Mouse (Mus musculus): ENCODE data around the gene Trim34b. TPM values are rescaled to one million over a fixed set of nuclear protein-coding genes. Genes with fewer than 3 reads are reported as not detected.

Gene Trim34b
- polyA plus RNA-seq, 1 experiment from 2014 or later, result not detected

GRCm38 (mm10) chr7:104366339-104366738 is 37.1 kb downstream of the Trim34b start:
- H3K27ac ChIP-seq, result no peak overlapping the region
- no peak overlapping the region for H3K4me3 ChIP-seq
- H3K9me3 ChIP-seq, result no peaks in the 10 kb centered on the region
- no peak for DNase-seq (ENCODE audit: extremely low spot score, low spot score)
- H3K36me3 ChIP-seq (replicated peaks), result no peaks in the 10 kb centered on the region
- H3K4me1 ChIP-seq, result no peaks in the 10 kb centered on the region
- H3K27me3 ChIP-seq (ENCODE audit: poor library complexity, severe bottlenecking), result no peaks in the 10 kb centered on the region

- 66% methylated on average over 1 of the region's 1 CpGs for WGBS
- no peaks in the 10 kb centered on the region for H3K9me3 ChIP-seq
- DNase-seq (ENCODE audit: extremely low spot score, low spot score), result no peak
- H3K36me3 ChIP-seq (replicated peaks), result no peaks in the 10 kb centered on the region
- H3K27ac ChIP-seq, result no peak within 1 kb of the TSS
- H3K27me3 ChIP-seq (ENCODE audit: poor library complexity, severe bottlenecking), result no peaks in the 10 kb centered on the region
- H3K4me3 ChIP-seq, result no peak within 1 kb of the TSS
- H3K4me1 ChIP-seq, result no peaks in the 10 kb centered on the region
These were observed 40.6 kb downstream of the Trim34b start, which contains the start of gene Trim30b for GRCm38 (mm10) chr7:104369736-104370414. TSS of gene Trim30b (minus strand) at chr7:104369884.

Other genes with a start within 250 kb of the Trim34b start
- not detected in 2 replicates for gene Olfr645, start 244.0 kb upstream of the Trim34b start, polyA plus RNA-seq (2016; fragmentation: Nextera tagmentation; extraction: Ambion mirVana)
- not detected in 2 replicates for gene Olfr646, start 224.6 kb upstream of the Trim34b start, polyA plus RNA-seq (2016; fragmentation: Nextera tagmentation; extraction: Ambion mirVana)
- gene Ubqln5, start 199.6 kb upstream of the Trim34b start, polyA plus RNA-seq (2016; fragmentation: Nextera tagmentation; extraction: Ambion mirVana), result not detected in 2 replicates
- not detected in 2 replicates for gene Olfr643, start 192.1 kb upstream of the Trim34b start, polyA plus RNA-seq (2016; fragmentation: Nextera tagmentation; extraction: Ambion mirVana)
- gene Ubqln3, start 186.2 kb upstream of the Trim34b start, polyA plus RNA-seq (2016; fragmentation: Nextera tagmentation; extraction: Ambion mirVana), result not detected in 2 replicates
- gene Ubqlnl, start 178.9 kb upstream of the Trim34b start, polyA plus RNA-seq (2016; fragmentation: Nextera tagmentation; extraction: Ambion mirVana), result not detected in 2 replicates
- gene Olfm5, start 164.6 kb upstream of the Trim34b start, polyA plus RNA-seq (2016; fragmentation: Nextera tagmentation; extraction: Ambion mirVana), result not detected in 2 replicates
- gene Olfr648, start 146.1 kb upstream of the Trim34b start, polyA plus RNA-seq (2016; fragmentation: Nextera tagmentation; extraction: Ambion mirVana), result 0.23 and 0.29 TPM in 2 replicates
- gene Olfr649, start 133.5 kb upstream of the Trim34b start, polyA plus RNA-seq (2016; fragmentation: Nextera tagmentation; extraction: Ambion mirVana), result not detected in 2 replicates
- gene Trim6, start 110.7 kb upstream of the Trim34b start, polyA plus RNA-seq (2016; fragmentation: Nextera tagmentation; extraction: Ambion mirVana), result 5.1 and 5.7 TPM in 2 replicates
- gene Trim34a, start 85.0 kb upstream of the Trim34b start, polyA plus RNA-seq (2016; fragmentation: Nextera tagmentation; extraction: Ambion mirVana), result 0.34 and 0.48 TPM in 2 replicates
- 0.05 and 0.16 TPM in 2 replicates for gene Trim5, start 41.4 kb upstream of the Trim34b start, polyA plus RNA-seq (2016; fragmentation: Nextera tagmentation; extraction: Ambion mirVana)
- gene Trim12a, start 14.0 kb upstream of the Trim34b start, polyA plus RNA-seq (2016; fragmentation: Nextera tagmentation; extraction: Ambion mirVana), result 1.1 and 1.2 TPM in 2 replicates
- 0.23 and 0.68 TPM in 2 replicates for gene Trim12c, start 23.9 kb downstream of the Trim34b start, polyA plus RNA-seq (2016; fragmentation: Nextera tagmentation; extraction: Ambion mirVana)
- gene Trim30b, start 40.4 kb downstream of the Trim34b start, polyA plus RNA-seq (2016; fragmentation: Nextera tagmentation; extraction: Ambion mirVana), result not detected in 2 replicates
- gene Trim30c, start 71.4 kb downstream of the Trim34b start, polyA plus RNA-seq (2016; fragmentation: Nextera tagmentation; extraction: Ambion mirVana), result 0.11 TPM in 1 of 2 replicates, not detected in the other
- gene Trim30a, start 135.7 kb downstream of the Trim34b start, polyA plus RNA-seq (2016; fragmentation: Nextera tagmentation; extraction: Ambion mirVana), result 0.26 and 0.37 TPM in 2 replicates
- gene Trim30d, start 178.4 kb downstream of the Trim34b start, polyA plus RNA-seq (2016; fragmentation: Nextera tagmentation; extraction: Ambion mirVana), result 0.11 TPM in 1 of 2 replicates, not detected in the other
- gene Olfr651, start 220.7 kb downstream of the Trim34b start, polyA plus RNA-seq (2016; fragmentation: Nextera tagmentation; extraction: Ambion mirVana), result not detected in 2 replicates
- not detected in 2 replicates for gene Olfr652, start 231.4 kb downstream of the Trim34b start, polyA plus RNA-seq (2016; fragmentation: Nextera tagmentation; extraction: Ambion mirVana)
- gene Olfr653, start 247.8 kb downstream of the Trim34b start, polyA plus RNA-seq (2016; fragmentation: Nextera tagmentation; extraction: Ambion mirVana), result not detected in 2 replicates